Mouse (Mus musculus) megakaryocyte, embryonic 14.5 days (primary cell): ENCODE measurements around the gene Dagla.

ENCODE experiments used
- FLI1 ChIP-seq: IDR thresholded peaks from 2 replicates; pipeline ENCODE4 v1.6.1; 2012; ENCODE audit warnings: low read length, inconsistent platforms, mixed read lengths
- GATA1 ChIP-seq: IDR thresholded peaks from 3 replicates; pipeline ENCODE4 v1.6.1; 2012; ENCODE audit warnings: mixed read lengths, low read length, inconsistent platforms, borderline replicate concordance

- TF ChIP-seq GATA1 = no peak
- no peak for TF ChIP-seq FLI1
Observed at GRCm38 (mm10) chr19:10221585-10221984, 83.1 kb downstream of the Dagla start.
